Mouse (Mus musculus): Measurements from ENCODE around the gene Bcr. TPM values are rescaled to one million over a fixed set of nuclear protein-coding genes. Genes with fewer than 3 reads are reported as not detected.

The Bcr gene
- polyA plus RNA-seq, 1 experiment from 2014 or later = 15.1 TPM

Other genes starting within 250 kb of the Bcr start
- 45.1 and 46.6 TPM in 2 replicates for gene Gnaz, start 93.4 kb upstream of the Bcr start, polyA plus RNA-seq (2015; fragmentation: Nextera tagmentation; extraction: Ambion mirVana)
- 0.91 and 1.0 TPM in 2 replicates for gene Rsph14, start 28.0 kb upstream of the Bcr start, polyA plus RNA-seq (2015; fragmentation: Nextera tagmentation; extraction: Ambion mirVana)
- 14.4 and 15.7 TPM in 2 replicates for gene Rab36, start 23.5 kb upstream of the Bcr start, polyA plus RNA-seq (2015; fragmentation: Nextera tagmentation; extraction: Ambion mirVana)
- gene Specc1l, start 151.5 kb downstream of the Bcr start, polyA plus RNA-seq (2015; fragmentation: Nextera tagmentation; extraction: Ambion mirVana) = 33.9 and 34.6 TPM in 2 replicates